ENCODE assay signal across 23 mouse cellular contexts in the genomic region with DNA sequence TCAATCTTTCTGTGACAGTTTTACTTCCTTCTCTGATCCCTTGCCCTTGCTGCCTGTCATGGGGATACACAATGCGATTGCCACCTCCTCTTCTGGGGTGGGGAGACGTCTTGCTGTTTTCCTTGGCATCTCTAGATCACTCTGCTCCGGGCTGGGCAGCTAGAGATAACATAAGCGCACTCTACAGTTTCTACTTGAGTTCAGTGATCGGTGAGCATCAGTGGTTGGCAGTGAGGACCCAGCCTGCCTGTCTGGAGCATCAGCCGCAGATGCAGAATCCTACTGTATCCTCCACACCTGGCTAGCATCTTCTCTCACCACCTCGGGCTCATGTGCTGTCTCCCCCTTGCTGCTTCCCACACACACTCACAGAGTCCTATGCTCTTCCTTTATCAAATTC. TPM values are rescaled to one million over a fixed set of nuclear protein-coding genes. Genes with fewer than 3 reads are reported as not detected.
"Had no signal": no experiment of that assay in that cellular context is flagged by ENCODE, and none has a peak within 500 bp of the region (broad histone marks: within the 10 kb centered on the region; RNA-seq: fewer than 3 reads in every experiment).

No protein-coding gene starts in this region.

- ATAC-seq: liver, embryonic 12.5 days; midbrain, embryonic 15.5 days had no signal

- H3K9me3 ChIP-seq: limb, embryonic 10.5 days; limb, embryonic 13.5 days; liver, embryonic 12.5 days; liver, embryonic 15.5 days; midbrain, embryonic 12.5 days; midbrain, embryonic 15.5 days; neural tube, embryonic 15.5 days had no signal

- DNase-seq: kidney, adult 18-20 months; kidney, adult 9 months; kidney, postnatal 14 days; kidney, postnatal 4 days; liver; lung, adult 18-20 months; lung, postnatal 14 days; thymus, adult 18-20 months; thymus, postnatal 36 days had no signal

- H3K27ac ChIP-seq: limb, embryonic 10.5 days; limb, embryonic 13.5 days; liver, embryonic 12.5 days; liver, embryonic 15.5 days; macrophage; midbrain, embryonic 12.5 days; midbrain, embryonic 15.5 days; neural tube, embryonic 15.5 days had no signal

- H3K9ac ChIP-seq: limb, embryonic 13.5 days; liver, embryonic 12.5 days; liver, embryonic 15.5 days; midbrain, embryonic 12.5 days; midbrain, embryonic 15.5 days; neural tube, embryonic 15.5 days had no signal

- H3K27me3 ChIP-seq: limb, embryonic 13.5 days; liver, embryonic 12.5 days; midbrain, embryonic 12.5 days; midbrain, embryonic 15.5 days; neural tube, embryonic 15.5 days had no signal

- H3K4me3 ChIP-seq: limb, embryonic 10.5 days; limb, embryonic 13.5 days; liver, embryonic 12.5 days; liver, embryonic 15.5 days; midbrain, embryonic 12.5 days; midbrain, embryonic 15.5 days; neural tube, embryonic 15.5 days had no signal

- H3K4me2 ChIP-seq: limb, embryonic 13.5 days; liver, embryonic 12.5 days; liver, embryonic 15.5 days; midbrain, embryonic 12.5 days; midbrain, embryonic 15.5 days; neural tube, embryonic 15.5 days had no signal

- H3K4me1 ChIP-seq: limb, embryonic 13.5 days; liver, embryonic 15.5 days; midbrain, embryonic 15.5 days; neural tube, embryonic 15.5 days had no signal

RNA-seq across cellular contexts. Expression of a gene that starts 13.2 kb away (rescaled TPM):
- polyA plus RNA-seq: macrophage had no signal

RNA-seq across cellular contexts. Expression of a gene that starts 34.9 kb away (rescaled TPM):
- polyA plus RNA-seq: kidney, embryonic 16.5 days; limb, embryonic 10.5 days; limb, embryonic 13.5 days; liver, embryonic 12.5 days; liver, embryonic 15.5 days; lung, embryonic 16.5 days; macrophage; neural tube, embryonic 11.5 days; neural tube, embryonic 15.5 days; spleen, adult 2 months; testis, adult 2 months; urinary bladder, adult 2 months had no signal

RNA-seq across cellular contexts. Expression of a gene that starts 46.4 kb away (rescaled TPM):
- polyA plus RNA-seq: macrophage had no signal
